Mouse (Mus musculus): Measurements from ENCODE around the gene Il10rb. TPM values are rescaled to one million over a fixed set of nuclear protein-coding genes. Genes with fewer than 3 reads are reported as not detected.

Il10rb gene
- 100 to 1,000 TPM in 1 of 2 experiments, 10 to 100 TPM in 1; 82.7 to 101 TPM for total RNA-seq (2021)

DNA sequence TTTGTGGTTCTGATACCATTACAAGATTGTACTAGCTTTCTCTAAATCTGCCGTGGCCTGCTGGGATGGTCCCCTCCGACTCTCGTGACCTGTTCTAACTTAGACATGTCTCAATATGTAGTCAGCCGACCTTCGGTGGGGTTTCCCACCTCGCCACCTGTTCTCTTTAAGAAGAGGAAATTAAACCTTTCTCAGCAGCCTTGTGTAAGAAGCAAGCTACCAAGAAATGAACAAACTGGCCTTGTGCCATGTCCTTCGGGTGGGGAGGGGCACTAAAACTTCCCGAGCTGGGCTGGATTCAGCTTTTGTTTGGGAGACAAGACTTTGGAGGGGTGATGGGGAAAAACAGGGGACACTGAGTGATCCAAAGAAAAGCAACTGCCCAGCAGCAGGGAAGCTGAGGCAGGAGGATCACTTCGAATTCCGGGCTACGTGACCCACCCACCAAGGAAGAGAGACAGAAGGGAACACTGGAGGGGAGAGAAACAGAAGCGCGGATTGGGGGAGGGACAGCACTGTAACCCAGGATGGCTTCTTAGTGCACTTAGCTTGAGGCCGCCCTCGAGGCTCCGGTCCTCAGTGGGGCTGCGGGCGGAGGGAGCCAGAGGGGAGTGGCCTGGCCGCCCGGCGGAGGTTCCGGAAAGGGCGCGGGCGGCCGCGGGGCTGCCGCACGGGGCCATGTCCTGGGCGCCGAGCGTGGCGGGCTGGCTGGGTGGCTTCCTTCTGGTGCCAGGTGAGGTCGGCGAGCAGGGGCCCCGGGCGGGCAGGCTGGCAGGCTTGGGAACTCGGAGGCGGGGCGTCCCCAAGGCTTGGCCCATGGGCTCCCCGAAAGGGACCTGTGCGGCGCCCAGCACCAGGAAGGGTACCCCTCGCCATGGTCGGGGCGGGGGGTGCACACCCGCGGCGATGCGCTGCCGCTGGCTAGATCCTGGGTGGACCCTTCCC lies at the start of gene Il10rb:
TSS of gene Il10rb (plus strand) at position 525 of the 945 bp plus-strand sequence.
- intact Hi-C loops (cut with DNase I), result loop anchor here (1.0 to 2.0 kb wide), 4 partner anchors 33 to 79 kb away; partner anchors contain the start of genes Ifnar1 and Ifnar2

GRCm38 (mm10) chr16:91356760-91357525 lies 49.0 kb upstream of the Il10rb start:
- no peak for DNase-seq
- intact Hi-C loops (cut with DNase I), result loop anchor here (5.0 kb wide), 3 partner anchors 130 to 170 kb away; partner anchors contain the start of gene Ifnar1

More for the DNA sequence above, at the start of gene Il10rb:
- DNase-seq, result peak; percentile 86 to 88

- no peak for DNase-seq
- intact Hi-C loops (cut with DNase I), result loop anchor here (5.0 kb wide), 3 partner anchors 130 to 170 kb away; partner anchors contain the start of gene Ifnar1
Measured at GRCm38 (mm10) chr16:91357526-91357900, 48.5 kb upstream of the Il10rb start.

DNA sequence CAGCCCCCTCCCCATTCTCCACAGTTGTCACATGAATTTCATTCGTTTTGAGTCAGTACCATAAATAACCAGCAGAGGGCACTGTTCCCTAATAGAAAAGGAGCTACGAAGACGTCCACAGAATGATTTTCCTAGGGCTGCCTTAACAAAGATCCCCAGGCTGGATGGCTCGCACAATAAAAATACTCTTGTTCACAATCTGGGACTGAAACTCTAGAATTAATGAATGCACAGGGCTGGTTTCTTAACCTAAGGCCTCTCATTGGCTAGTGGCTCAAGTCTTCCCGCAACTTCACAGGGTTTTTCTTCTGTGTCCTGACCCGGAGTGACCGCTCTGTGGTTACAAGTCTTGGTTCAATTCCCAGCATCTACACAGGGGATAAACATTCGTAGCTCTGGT lies 47.4 kb upstream of the Il10rb start:
- DNase-seq, result peak; percentile 77 to 88
- intact Hi-C loops (cut with DNase I), result loop anchor here (1.0 to 5.0 kb wide), 5 partner anchors 48 to 169 kb away; partner anchors contain the start of genes Ifnar1 and Il10rb

DNA sequence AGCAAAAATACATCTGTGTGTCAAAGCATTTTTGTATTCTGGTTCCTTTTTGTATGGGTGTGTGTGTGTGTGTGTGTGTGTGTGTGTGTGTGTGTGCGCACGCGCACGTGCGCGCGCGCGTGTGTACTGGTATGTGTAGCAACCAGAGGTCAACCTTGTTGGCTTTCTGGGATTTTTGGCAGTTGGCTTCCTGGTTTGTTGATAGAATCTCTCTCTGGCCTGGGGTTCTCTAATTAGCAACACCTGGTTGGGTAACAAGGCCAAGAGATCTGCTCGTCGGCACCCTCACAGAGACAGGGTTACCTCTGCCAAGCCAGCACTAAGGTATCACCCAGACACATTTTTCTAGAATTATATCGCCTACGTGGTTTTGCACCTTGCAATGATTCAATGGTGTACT lies 46.4 kb upstream of the Il10rb start:
- intact Hi-C loops (cut with DNase I), result loop anchor here (5.0 kb wide), 3 partner anchors 128 to 168 kb away; partner anchors contain the start of gene Ifnar1
- DNase-seq, result no peak

GRCm38 (mm10) chr16:91360162-91360561 lies 45.8 kb upstream of the Il10rb start:
- intact Hi-C loops (cut with DNase I), result no loop called here
- DNase-seq, result no peak

- no peak for DNase-seq
- intact Hi-C loops (cut with DNase I), result loop anchor here (2.0 kb wide), 1 partner anchor 23 kb away; no protein-coding TSS in a partner anchor
Measured at GRCm38 (mm10) chr16:91362006-91362405, 44.0 kb upstream of the Il10rb start.

DNA sequence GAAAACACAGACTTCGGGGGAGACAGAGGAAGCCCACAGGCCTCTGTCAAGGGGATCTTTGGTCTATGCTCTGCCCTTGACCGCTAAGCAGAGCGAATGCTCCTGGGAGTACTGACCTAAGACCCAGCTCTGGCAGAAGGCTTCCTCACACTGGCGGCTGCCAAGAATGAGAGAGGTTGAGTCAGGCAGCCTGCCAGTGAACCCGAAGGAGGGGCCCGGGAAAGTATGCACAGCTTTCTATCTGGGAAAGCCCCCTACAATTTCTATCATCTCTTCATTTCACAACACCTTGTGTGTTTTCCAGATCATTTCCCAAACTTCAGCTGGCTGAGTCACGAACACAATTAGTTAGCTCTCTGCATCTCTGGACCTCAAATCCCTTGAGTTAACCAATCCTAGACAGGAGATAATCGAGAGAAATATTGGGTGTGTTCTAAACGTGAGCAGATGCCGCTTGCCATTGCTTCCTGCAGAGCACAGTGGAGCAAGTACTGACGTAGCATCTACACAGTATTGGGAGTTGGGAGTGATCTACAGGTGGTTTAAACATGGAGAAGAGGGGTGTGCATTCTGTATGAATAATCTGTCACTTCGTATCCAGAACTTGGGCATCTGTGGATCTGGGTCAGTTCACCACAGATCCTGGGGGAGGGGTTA lies 43.2 kb upstream of the Il10rb start:
- intact Hi-C loops (cut with DNase I), result loop anchor here (2.0 kb wide), 1 partner anchor 22 kb away; no protein-coding TSS in a partner anchor
- DNase-seq, result peak; percentile 69 to 76

DNA sequence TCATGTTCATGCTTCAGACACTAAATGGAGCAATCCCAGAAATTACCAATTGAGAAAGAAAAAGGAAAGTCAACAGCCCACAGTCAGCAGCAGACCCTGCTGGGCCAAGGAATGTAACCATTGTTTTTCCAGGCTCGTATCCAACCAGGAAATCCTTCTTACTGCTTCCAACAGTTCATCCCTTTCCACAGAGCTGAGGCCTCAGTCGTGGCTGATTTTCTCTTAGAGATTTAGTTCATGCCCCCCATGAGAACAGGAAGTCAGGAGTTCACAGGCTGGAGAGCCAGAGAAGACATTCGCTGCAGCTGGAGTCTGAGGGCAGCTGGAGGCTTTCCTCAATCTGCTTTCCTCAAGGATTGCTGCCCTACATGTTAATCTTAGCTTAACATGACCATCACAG lies 42.5 kb upstream of the Il10rb start:
- intact Hi-C loops (cut with DNase I), result loop anchor here (2.0 kb wide), 1 partner anchor 21 kb away; no protein-coding TSS in a partner anchor
- DNase-seq, result peak; percentile 78 to 84

DNA sequence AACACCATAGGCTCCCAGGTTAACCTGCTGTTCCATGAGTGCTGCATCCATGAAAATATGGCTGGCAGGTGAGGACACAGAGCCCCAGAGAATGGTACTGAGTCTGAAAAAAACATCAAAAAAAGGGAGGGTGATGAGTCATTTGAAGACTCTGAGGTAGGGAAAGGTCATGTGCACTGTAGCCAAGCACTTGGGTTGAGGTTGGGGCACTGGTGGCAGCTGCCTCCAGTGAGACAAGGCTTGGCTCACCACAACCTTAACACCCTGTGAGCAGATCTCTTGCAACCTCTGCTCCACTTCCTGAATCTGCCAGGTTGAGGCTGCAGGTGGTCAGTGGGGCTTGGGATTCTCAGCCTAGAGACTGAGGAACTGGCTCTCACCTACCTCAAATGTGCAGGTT lies 39.4 kb upstream of the Il10rb start:
- intact Hi-C loops (cut with DNase I), result no loop called here
- DNase-seq, result no peak

- intact Hi-C loops (cut with DNase I), result no loop called here
Measured at GRCm38 (mm10) chr16:91367066-91367465, 38.9 kb upstream of the Il10rb start.

DNA sequence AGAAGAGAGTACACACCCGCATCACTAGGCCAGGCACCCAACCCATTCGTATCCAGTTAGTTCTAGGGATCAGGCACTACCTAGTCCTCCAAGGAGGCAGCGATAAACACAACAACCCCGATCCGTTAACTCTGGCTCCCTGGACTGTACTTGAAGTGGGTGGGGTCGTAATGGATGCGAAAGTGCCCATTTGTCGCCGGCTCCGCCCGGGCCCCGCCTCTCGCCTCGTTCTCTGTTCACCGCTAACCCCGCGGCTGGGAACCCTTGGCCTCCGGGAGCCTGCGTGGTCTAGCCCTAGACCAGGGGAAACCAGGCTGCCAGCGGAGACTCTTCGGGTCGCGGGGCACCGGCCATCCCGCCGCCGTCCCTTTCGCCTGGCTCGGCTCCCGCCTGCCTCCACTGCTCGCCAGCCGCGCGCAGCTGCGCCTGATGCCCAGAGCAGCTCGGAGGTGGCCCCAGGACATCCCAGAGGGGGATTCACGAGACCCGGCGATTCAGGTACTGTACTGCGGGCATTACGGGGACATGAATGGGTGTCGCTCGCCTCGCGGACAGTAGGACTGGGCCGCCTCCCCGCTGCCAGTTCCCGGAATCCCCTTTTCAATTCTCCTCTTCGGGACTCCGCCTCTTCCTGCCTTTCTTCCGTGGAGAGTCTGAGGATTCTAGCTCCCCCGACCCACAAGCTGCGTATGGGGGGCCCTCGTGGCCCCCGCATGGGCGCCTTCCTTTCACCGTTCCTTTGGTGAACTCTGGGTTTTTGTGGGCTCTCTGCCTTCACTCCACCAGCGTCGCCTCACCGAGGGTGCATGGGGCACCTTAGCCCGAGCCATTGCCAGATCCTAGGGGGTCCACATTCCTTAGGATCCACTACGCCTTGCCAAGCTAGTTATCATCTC lies 33.1 kb upstream of the Il10rb start, which contains the start of gene Ifnar2:
TSS of gene Ifnar2 (plus strand) at position 207 of the 896 bp plus-strand sequence.
- DNase-seq, result peak; percentile 89 to 90
- intact Hi-C loops (cut with DNase I), result loop anchor here (2.0 kb wide), 1 partner anchor 34 kb away; the partner anchor contains the start of gene Il10rb

More at GRCm38 (mm10) chr16:91367066-91367465, 38.9 kb upstream of the Il10rb start:
- no peak for DNase-seq

- intact Hi-C loops (cut with DNase I), result loop anchor here (2.0 kb wide), 1 partner anchor 33 kb away; the partner anchor contains the start of gene Il10rb
Measured at GRCm38 (mm10) chr16:91373473-91374252, 32.3 kb upstream of the Il10rb start.

GRCm38 (mm10) chr16:91374253-91374634 lies 31.7 kb upstream of the Il10rb start:
- intact Hi-C loops (cut with DNase I), result no loop called here
- no peak for DNase-seq

More at GRCm38 (mm10) chr16:91373473-91374252, 32.3 kb upstream of the Il10rb start:
- no peak for DNase-seq

DNA sequence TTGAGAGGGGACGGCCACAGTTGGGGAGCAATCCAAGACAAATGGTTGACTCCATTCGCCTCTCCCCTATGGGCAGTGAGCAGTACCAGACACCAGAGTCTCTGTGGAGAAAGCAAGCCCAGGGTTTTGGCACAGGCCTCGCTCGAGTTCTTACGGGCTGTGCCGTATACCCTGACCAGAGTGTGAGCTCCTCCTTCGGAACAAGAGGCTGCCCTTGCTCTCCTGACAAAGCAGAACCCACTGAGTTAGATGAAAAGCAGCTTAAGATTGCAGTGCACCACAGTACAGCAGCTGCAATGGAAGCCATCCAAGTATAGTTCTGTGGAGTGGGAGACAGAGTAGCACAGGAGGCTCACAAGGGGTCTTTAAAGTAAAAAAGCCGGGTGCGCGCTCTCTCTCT lies 29.3 kb upstream of the Il10rb start:
- intact Hi-C loops (cut with DNase I), result no loop called here
- DNase-seq, result peak; percentile 25 to 33

- intact Hi-C loops (cut with DNase I), result no loop called here
- DNase-seq, result no peak
Measured at GRCm38 (mm10) chr16:91378431-91378986, 27.5 kb upstream of the Il10rb start.

DNA sequence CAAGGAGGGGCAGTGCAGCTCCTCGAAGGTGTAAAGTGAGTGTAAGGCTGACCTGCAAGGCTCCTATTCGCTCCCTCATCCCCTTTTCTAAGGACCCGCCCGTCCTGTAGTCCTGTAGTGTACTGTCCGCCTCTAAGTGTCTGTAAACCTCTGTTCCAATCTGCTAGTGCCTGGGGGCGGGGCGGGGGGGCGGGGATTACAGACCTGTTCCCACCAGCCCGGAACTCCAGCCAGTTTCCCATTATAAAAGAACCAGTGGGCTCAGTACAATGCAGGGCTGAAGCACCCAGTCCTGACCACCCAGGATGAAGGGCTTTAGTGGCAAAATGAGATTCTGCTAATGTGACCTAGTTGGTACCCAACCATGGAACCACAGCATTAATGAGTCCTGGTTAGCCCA lies 27.0 kb upstream of the Il10rb start:
- intact Hi-C loops (cut with DNase I), result no loop called here
- no peak for DNase-seq

DNA sequence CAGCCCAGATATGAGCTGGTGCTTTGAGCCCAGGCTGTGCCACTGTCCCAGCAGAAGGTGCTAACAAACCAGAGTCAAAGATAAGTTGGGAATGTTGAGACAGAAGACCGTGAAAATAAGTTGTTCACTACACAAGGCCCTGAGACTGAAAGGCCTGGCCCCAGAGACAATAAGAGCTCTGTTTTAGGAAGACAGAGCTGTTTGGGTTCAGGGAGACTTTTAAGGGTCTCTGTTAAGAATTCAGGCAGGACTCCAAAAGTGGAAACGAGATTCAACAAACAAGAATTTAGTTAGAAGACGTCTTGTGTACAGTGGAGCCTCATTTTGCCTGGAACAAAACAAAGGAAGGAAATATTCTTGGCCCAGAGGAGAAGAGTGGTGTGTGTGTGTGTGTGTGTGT lies 26.6 kb upstream of the Il10rb start:
- intact Hi-C loops (cut with DNase I), result no loop called here
- no peak for DNase-seq
